Mouse (Mus musculus) activated CD4-positive, CD25-positive, alpha-beta regulatory T cell, adult 9 weeks (primary cell): ENCODE data around the gene Olfr1199. TPM values are rescaled to one million over a fixed set of nuclear protein-coding genes. Genes with fewer than 3 reads are reported as not detected.

Experiments used
- polyA plus RNA-seq: library from polyadenylated mRNA; unstranded; fragments of 100-300 nt; shearing (Covaris generic); gene quantifications from one replicate; pipeline ENCODE4 v1.2.1, GENCODE M21; 2017

The Olfr1199 gene
- polyA plus RNA-seq = not detected

DNA sequence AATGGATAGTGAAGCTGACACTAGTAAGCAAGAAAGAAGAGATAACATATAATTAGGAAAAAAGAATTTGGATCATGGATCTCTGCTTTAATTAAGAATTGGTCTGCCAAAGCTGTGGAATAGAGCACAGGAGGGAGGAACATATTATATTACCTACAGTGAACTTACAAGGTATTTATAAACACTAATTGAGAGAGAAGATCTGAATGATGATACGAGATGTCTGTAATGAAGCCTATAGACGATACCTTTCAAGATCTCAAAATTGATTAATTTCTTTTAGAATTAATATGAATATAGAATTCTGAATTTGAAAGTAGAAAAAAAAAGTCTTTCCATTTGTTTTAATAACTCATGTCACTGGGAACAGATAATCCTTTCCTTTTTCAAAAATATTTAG is at the start of gene Olfr1199:
Gene Olfr1199, minus strand, starts transcription at position 101 of the 400 bp plus-strand sequence.

DNA sequence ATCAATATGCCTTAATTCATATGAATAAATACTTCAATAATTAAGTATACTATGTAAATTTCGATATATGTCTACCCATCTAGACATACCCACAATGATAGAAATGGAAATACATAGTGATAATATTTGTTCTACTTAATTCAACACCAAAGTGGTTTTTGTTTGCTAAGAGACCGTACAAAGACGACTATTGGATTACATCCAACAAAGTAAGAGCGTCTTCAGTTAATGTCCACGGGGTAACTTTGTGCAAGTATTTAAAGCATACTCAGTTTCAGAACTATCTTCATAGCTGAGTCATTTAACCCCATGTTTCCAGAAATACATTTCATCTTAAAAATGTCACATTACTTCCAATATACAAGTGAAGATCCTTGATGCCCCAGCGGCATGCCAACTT is 32.5 kb upstream of the Olfr1199 start, which contains the start of gene Olfr1201:
Gene Olfr1201, plus strand, starts transcription at position 301 of the 400 bp plus-strand sequence.

DNA sequence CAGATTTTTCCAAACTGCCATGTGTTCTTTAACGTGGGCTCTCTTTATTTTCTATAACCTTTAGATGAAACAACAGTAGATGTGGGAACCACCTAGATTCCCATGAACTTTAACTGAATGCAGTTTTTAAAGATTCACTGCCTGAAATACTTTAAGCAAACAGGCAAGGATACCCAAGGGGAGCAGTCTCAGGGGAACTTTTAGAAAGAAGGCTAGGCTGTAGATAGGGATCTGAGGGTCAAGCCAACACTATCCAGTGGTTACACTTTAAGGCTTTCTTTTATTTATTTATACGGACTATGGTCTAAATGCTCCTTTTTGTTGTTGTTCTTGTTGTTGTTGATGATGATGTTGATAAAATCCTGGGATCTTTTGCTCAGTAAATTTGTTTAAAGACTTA is 10.1 kb upstream of the Olfr1199 start, which contains the start of gene Olfr1200:
Gene Olfr1200, minus strand, starts transcription at position 101 of the 400 bp plus-strand sequence.

DNA sequence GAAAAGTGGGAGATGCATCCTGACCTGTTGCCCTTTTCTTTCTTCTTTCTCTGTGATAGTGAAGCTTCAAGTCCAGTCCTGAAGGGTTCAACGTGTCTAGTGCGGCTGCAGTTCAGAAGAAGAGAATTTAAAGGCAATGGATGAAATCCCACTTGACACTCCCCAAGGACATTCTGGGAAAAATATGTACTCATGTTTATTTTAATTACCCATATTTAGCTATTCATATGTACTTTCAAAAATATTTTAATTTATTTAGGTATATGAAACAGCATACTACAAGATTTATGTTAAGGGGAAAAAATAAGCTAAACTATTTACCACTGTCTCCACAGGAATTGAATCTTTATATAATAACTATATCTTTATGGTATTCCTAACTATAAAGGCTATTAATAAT is 9.0 kb downstream of the Olfr1199 start, which contains the start of gene Olfr1198:
Gene Olfr1198, minus strand, starts transcription at position 101 of the 400 bp plus-strand sequence.

DNA sequence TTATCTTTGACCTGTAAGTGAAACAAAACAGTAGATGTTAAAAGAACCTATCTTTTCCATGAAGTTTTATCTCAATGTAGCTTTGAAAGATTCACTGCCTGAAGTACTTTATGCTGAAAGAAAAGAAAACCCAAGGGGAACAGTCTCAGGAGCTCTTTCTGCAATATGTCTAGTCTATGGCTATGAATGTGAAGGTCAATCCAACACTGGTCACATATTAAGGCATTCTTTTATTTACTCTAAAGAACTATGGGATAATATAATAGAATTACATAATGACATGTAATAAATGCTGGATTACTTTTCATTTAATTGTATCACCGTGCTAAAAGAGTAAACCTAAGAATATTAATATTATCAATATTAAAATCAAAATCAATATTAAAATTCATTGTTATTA is 28.0 kb downstream of the Olfr1199 start, which contains the start of gene Olfr1197:
Gene Olfr1197, minus strand, starts transcription at position 101 of the 400 bp plus-strand sequence.

DNA sequence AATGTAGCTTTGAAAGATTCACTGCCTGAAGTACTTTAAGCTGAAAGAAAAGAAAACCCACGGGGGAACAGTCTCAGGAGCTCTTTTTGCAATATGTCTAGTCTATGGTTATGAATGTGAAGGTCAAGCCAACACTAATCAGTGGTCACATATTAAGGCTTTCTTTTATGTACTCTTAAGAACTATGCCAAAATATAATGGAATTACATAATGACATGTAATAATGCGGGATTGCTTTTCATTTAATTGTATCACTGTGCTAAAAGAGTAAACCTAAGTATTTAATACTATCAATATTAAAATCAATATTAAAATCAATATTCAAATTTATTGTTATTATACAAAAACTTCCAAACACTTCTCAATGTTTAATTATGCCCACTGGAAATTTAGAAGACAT is 55.8 kb downstream of the Olfr1199 start, which contains the start of gene Olfr1196:
Gene Olfr1196, minus strand, starts transcription at position 101 of the 400 bp plus-strand sequence.

Other genes starting within 250 kb of the Olfr1199 start
- not detected for gene Olfr1186, start 241.9 kb downstream of the Olfr1199 start, polyA plus RNA-seq
- gene Olfr1188, start 203.5 kb downstream of the Olfr1199 start, polyA plus RNA-seq = not detected
- not detected for gene Olfr1189, start 174.0 kb downstream of the Olfr1199 start, polyA plus RNA-seq
- not detected for gene Olfr1191-ps1, start 119.9 kb downstream of the Olfr1199 start, polyA plus RNA-seq
- gene Olfr1192-ps1, start 112.0 kb downstream of the Olfr1199 start, polyA plus RNA-seq = not detected
- not detected for gene Olfr1193, start 84.8 kb downstream of the Olfr1199 start, polyA plus RNA-seq
- not detected for gene Olfr1195, start 71.3 kb downstream of the Olfr1199 start, polyA plus RNA-seq
- not detected for gene Olfr1196, start 55.9 kb downstream of the Olfr1199 start, polyA plus RNA-seq
- not detected for gene Olfr1197, start 28.1 kb downstream of the Olfr1199 start, polyA plus RNA-seq
- gene Olfr1198, start 9.1 kb downstream of the Olfr1199 start, polyA plus RNA-seq = 0.16 TPM
- gene Olfr1200, start 10.0 kb upstream of the Olfr1199 start, polyA plus RNA-seq = not detected
- gene Olfr1201, start 32.6 kb upstream of the Olfr1199 start, polyA plus RNA-seq = not detected
- not detected for gene Olfr1202, start 54.0 kb upstream of the Olfr1199 start, polyA plus RNA-seq
- not detected for gene Olfr1205, start 69.3 kb upstream of the Olfr1199 start, polyA plus RNA-seq
- not detected for gene Olfr1204, start 88.8 kb upstream of the Olfr1199 start, polyA plus RNA-seq
- gene Olfr1206, start 102.8 kb upstream of the Olfr1199 start, polyA plus RNA-seq = not detected
- not detected for gene Olfr1208, start 141.8 kb upstream of the Olfr1199 start, polyA plus RNA-seq
- gene Olfr1209, start 154.7 kb upstream of the Olfr1199 start, polyA plus RNA-seq = not detected
- not detected for gene Olfr1211, start 177.6 kb upstream of the Olfr1199 start, polyA plus RNA-seq
- gene Olfr1212, start 193.5 kb upstream of the Olfr1199 start, polyA plus RNA-seq = not detected
- gene Gm13762, start 219.8 kb upstream of the Olfr1199 start, polyA plus RNA-seq = not detected
- gene Olfr1214, start 232.2 kb upstream of the Olfr1199 start, polyA plus RNA-seq = not detected
- gene Olfr1215, start 246.5 kb upstream of the Olfr1199 start, polyA plus RNA-seq = not detected